Mouse (Mus musculus) thymus, adult 2 months (tissue): Measurements from ENCODE around the gene Slc7a8.

Experiments used
- CTCF ChIP-seq: fragments of 200-500 bp; IDR thresholded peaks from 2 replicates; pipeline ENCODE4 v1.5.1; 2012; ENCODE audit warnings: mild to moderate bottlenecking, control low read depth, low read length, moderate library complexity, borderline replicate concordance; ENCODE audit not compliant: control insufficient read depth, poor library complexity, insufficient read depth; ENCODE audit errors: extremely low read depth
- POLR2A ChIP-seq: fragments of 200-500 bp; IDR thresholded peaks from 2 replicates; pipeline ENCODE4 v1.6.1; 2012; ENCODE audit warnings: mild to moderate bottlenecking, low read length, control low read depth, moderate library complexity; ENCODE audit not compliant: control insufficient read depth, poor library complexity, insufficient read depth; ENCODE audit errors: extremely low read depth

GRCm38 (mm10) chr14:54752938-54753337, 28.8 kb downstream of the Slc7a8 start:
- TF ChIP-seq CTCF (no peak), POLR2A (no peak)
